Mouse (Mus musculus) gastrocnemius, postnatal 25 days (tissue): ENCODE results near the gene Gm10188. TPM values are rescaled to one million over a fixed set of nuclear protein-coding genes. Genes with fewer than 3 reads are reported as not detected.

ENCODE experiments used
- DNase-seq: peaks from one replicate; pipeline ENCODE4 v3.0.0; 2022
- microRNA-seq, 2 experiments: library from miRNA; unstranded; fragments of <30 nt; microRNA quantifications; one replicate each; pipeline ENCODE4 v1.2.0; 2021; ENCODE audit warnings: borderline replicate concordance in 2 of 2
- total RNA-seq, 2 experiments: library from RNA; stranded (reverse); gene quantifications; 1 replicate in 1 of 2; 2 replicates in 1 of 2; pipeline ENCODE4 v1.2.3; 2021

Gm10188 gene
- total RNA-seq, 2 experiments from 2014 or later = not detected

DNA sequence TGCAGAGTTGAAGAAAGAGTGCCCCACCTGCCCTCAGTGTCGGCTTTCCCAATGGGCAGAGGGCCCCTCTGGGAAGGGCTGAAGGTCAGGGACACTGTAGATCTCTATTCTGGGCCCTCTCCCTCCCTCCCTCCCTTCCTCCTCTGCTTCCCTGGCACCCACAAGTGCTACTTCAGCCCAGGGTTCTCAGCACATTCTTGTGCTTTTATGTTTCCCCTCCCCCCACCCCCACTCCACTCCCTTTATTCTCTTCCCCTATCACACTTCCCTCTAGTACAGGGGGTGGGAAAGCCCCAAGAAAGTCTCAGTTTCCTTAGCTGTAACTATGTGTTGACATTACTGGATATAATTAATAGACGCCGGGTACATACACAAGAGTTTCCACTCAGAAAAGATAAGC is 34.9 kb downstream of the Gm10188 start:
- no peak for DNase-seq

DNA sequence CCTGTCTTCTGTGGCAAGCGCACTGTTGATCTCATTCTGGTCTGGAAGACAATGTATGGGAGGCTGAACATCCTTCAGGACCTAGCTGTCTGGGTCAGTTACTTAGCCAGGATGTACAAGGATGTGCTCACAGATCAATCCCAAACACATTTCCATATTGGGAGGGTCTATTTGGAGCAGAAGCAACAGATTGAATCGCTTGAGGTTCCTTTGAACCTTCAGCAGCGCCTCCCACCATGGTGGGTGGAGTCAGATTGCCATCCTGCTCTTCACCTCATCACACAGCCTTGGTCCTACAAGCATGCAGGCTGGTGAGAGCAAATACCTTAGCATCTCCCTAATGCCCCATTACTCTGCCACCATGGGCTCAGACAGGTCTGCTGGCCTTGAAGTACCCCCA is 35.8 kb downstream of the Gm10188 start:
- no peak for DNase-seq

DNA sequence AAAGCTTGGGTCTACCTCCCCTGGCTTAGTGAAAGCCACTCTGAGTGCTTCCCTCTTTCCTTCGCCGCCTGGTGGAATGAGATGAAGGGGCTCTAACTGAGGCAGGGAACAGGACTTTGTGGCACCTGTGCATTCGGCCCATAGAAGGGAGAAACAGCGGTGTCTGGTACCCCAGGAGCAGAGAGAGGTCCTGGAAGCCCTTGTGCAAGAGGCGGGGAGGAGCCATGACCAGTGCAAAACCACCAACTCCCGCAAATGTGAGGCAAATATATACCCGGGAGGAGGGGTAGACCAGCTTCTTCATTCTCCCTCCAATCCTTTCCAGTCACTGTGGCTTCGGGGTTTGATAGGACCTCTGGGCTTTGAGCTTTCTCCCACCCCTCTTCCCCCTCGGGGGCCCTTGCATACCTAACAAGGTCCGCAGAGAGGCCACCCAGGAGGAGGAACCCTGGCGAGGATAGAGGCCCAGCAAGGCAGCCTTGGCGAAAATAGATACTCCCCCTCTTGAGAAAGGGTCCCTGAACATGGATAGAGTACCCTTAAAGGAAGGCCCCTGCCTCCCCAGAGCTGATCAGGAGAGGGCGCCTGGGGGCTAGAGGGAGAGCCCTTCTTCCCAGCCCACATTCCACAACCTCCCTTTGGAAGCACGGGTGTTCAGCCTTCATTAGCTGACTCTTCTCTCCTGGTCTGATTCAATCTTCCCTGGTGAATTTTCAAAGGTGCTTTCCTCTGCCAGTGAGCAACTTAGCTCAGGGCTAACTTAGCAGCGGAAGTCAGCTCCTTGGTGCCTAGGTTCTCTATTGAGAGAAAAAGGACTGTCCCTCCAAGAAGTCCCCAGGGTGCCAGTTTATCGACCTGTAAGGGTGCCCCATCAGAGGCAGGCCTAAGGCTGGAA is 37.5 kb downstream of the Gm10188 start:
- no peak for DNase-seq

DNA sequence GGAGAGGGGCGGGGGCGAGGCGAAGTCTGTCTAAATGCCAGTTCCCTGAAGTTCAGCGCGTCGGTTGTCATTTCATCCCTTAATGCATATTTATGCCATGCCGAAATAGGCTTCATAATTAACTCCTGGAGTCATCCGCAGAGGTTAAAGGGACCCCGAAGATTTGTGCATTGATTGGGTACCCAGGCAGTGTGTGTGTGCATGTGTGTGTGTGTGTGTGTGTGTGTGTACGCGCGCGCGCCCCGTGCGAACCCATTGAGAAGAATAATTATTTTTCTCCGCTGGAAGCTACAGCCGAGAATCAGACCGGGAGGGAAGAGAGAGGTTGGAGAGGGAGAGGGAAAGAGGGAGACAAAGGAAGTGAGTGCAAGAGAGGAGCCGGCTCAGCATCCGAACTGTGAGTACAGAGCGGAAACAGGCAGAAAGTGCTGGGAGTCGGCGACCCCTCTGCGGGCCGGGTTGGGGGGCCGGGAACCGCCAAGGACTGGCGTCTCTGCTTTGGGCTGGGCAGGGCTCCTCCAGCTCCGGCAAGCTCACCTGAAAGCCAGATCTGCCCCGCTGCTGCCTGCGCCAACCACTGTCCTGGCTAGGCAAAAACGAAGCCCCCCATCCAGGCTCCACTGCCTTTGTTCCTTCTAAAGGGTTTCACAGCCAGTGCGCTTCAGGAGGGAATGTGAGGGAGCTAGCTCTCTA is 38.3 kb downstream of the Gm10188 start, which contains the start of the genes Lemd1 and AC124108.1:
Lemd1 (plus strand) TSS at position 339 of the 693 bp plus-strand sequence.
AC124108.1 (plus strand) TSS at position 365 of the 693 bp plus-strand sequence.
- no peak for DNase-seq

DNA sequence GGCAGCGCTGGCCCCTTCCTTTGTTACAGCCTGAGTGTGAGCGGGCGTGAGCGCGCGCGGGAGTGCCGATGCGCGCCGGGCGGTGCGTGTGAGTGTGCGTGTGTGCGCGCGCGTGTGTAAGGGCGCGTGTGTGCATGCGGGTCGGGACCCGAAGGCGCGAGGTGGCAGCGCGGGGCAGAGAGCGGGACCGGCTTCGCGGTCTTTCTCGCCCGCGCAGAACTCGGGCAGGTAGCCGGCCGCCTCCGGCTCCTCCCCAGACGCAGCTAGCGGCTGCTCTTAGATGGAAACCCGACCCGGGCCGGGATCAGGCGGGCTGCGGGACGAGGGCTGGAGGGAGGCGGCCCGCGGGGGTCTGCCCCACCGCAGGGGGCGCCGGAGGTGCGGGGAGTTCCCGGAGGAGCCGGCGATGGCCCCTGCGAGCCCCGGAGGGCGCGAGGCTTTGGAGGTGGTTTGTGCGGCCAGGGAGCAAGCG is 38.9 kb downstream of the Gm10188 start:
- no peak for DNase-seq

DNA sequence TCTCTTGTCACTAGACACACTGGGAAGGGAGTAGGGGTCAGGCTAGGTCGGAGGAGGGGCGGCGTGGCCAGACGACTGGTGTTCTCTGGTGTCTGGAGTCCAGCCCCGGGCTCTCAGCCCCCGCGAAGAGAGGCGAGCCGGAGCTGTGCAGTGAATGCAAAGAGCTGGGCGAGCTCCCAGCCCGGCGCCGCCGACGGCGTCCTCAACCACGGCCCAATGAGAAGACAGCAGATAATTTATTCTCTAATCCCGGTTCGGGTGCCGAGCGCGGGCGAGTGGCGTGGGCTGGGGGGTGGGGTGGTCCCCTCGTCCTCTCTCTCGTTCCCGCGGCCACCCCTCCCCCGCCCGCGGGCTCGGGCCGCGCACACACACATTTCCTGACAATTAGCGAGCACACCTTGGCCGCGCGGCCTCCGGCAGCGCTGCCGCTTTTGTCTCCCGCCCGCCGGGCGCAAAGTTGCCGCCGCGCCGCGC is 39.5 kb downstream of the Gm10188 start:
- DNase-seq = no peak

DNA sequence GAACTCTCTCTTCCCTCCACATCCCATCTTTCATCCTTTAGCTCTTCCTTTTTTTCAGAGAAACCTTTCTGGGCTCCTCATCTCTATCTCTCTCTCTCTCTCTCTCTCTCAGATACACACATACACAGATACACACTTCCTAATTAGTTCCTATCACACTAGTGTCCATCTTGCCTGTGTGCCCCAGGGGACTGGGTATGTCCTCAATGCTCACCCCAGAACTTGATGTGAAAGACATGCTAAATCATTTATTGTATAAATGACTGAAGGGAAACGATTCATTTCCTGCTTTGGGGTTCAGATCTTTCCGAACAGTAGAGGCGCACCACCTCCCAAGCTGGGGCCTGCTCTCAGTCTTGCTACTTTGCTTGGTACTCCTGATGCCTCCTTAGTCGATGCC is 40.3 kb downstream of the Gm10188 start:
- no peak for DNase-seq

DNA sequence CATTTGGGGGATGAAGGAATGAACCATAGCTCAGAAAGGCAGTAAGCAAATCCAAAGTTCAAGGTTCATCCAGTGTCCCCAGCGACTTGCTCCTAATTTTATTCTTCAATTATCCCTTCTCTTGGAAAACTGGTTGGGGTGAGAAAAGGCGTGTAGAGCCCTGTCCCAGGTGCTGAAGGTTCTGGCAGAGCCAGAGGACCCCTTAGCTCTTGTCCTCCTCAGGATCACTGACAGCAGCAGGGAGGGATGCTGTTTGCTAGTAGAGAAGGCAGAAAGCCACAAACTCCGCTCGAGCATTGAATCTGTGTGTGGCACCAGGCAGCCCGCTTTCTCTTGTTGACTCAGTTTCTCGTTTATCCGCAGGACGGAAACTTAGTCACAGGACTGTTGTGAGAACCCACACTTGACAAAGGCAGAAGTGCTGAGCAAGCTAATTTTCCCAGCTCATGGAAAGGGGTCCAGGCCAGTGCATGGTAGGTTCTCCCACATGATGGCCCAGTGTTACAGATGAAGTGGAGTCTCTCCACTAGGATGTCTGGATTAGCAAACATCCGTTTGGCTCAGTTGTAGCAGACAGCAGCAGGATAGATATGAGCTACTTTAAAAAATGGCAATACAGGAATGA is 41.0 kb downstream of the Gm10188 start:
- no peak for DNase-seq

DNA sequence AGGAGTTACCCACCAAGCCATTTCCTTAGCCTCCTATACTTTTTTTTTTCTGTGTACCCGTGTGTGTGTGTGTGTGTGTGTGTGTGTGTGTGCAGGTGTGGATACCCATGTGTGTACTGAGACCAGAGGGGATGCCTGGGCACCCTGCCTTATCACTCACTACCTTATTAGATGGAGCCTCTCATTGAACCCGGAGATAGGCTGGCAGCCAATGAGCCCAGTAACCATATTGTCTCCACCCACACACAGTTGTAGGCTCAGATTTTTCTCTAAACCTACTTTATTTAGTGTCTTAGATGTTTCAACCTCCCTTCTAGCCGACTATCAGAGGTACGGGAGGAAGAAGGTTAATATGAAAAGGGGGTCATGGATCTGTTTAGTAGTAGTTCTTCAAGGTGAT is 43.3 kb downstream of the Gm10188 start:
- no peak for DNase-seq

Small RNA genes lying within 50 kb of the gene (microRNA-seq; reads per million reads assigned to microRNA genes)
- 6.1 to 14.0 reads per million in 2 experiments for gene Mir135b

Other genes with a start within 250 kb of the Gm10188 start
- 10 to 100 TPM; 59.2 to 59.9 TPM for gene Elk4, start 222.2 kb downstream of the Gm10188 start, total RNA-seq
- 1 to 10 TPM; 2.4 to 3.9 TPM for gene Mfsd4a, start 161.7 kb downstream of the Gm10188 start, total RNA-seq
- gene Cdk18, start 90.1 kb downstream of the Gm10188 start, total RNA-seq = 1 to 10 TPM; 1.4 to 3.2 TPM
- not detected for gene Lemd1, start 38.3 kb downstream of the Gm10188 start, total RNA-seq
- not detected for gene AC124108.1, start 38.3 kb downstream of the Gm10188 start, total RNA-seq
- under 1 TPM; 0.16 to 0.26 TPM for gene Klhdc8a, start 68.9 kb upstream of the Gm10188 start, total RNA-seq
- gene Nuak2, start 86.4 kb upstream of the Gm10188 start, total RNA-seq = 1 to 10 TPM in 1 of 2 experiments, under 1 TPM in 1; 0.79 to 1.3 TPM
- gene Tmcc2, start 161.5 kb upstream of the Gm10188 start, total RNA-seq = 10 to 100 TPM; 23.3 to 25.1 TPM
- gene Dstyk, start 187.8 kb upstream of the Gm10188 start, total RNA-seq = 1 to 10 TPM; 9.2 to 10.0 TPM
- 10 to 100 TPM; 17.6 to 21.4 TPM for gene Rbbp5, start 247.6 kb upstream of the Gm10188 start, total RNA-seq